Mouse (Mus musculus) spleen, adult 2 months (tissue): Measurements from ENCODE around the gene Cdc40. TPM values are rescaled to one million over a fixed set of nuclear protein-coding genes. Genes with fewer than 3 reads are reported as not detected.

Experiments used
- DNase-seq, 2 experiments: peaks; one replicate each; pipeline versions ENCODE4 v3.0.0 to v3.0.0-alpha.2; 2012 to 2021; ENCODE audit warnings: low spot score in 2 of 2, low read depth in 1 of 2
- H3K27ac ChIP-seq: fragments of 200-500 bp; 2 replicates; pipeline ENCODE4 v1.5.1; 2012; ENCODE audit warnings: low read length, inconsistent platforms; ENCODE audit not compliant: insufficient read depth
- H3K27me3 ChIP-seq: fragments of 200-500 bp; 2 replicates; pipeline ENCODE4 v1.6.1; 2012; ENCODE audit warnings: mild to moderate bottlenecking, moderate library complexity, low read length, inconsistent platforms; ENCODE audit not compliant: control insufficient read depth, insufficient read depth
- H3K36me3 ChIP-seq: fragments of 200-500 bp; 2 replicates; pipeline ENCODE4 v1.6.1; 2012; ENCODE audit warnings: mild to moderate bottlenecking, low read length, inconsistent platforms; ENCODE audit not compliant: control insufficient read depth, insufficient read depth
- H3K4me1 ChIP-seq: fragments of 200-500 bp; 2 replicates; pipeline ENCODE4 v1.6.1; 2011; ENCODE audit warnings: inconsistent platforms; ENCODE audit not compliant: control insufficient read depth, insufficient read depth, insufficient read length
- H3K4me3 ChIP-seq: fragments of 200-500 bp; 2 replicates; pipeline ENCODE4 v1.5.1; 2011; ENCODE audit warnings: mild to moderate bottlenecking, inconsistent platforms; ENCODE audit not compliant: insufficient read depth, insufficient read length; ENCODE audit errors: extremely low read depth
- CTCF ChIP-seq: fragments of 200-500 bp; IDR thresholded peaks from 2 replicates; pipeline ENCODE4 v1.5.1; 2011; ENCODE audit warnings: mild to moderate bottlenecking, inconsistent platforms; ENCODE audit not compliant: insufficient read depth, insufficient read length, insufficient replicate concordance; ENCODE audit errors: extremely low read depth
- POLR2A ChIP-seq: fragments of 200-500 bp; IDR thresholded peaks from 2 replicates; pipeline ENCODE4 v1.6.1; 2011; ENCODE audit warnings: low read depth, low read length, inconsistent platforms
- WGBS: fragments of 180-500 bp; shearing (Covaris S2); methylation state at CpG from one replicate; pipeline ENCODE4 v1.1.7; 2018; 5-methylcytosine and 5-hydroxymethylcytosine counted together
- polyA plus RNA-seq: library from polyadenylated mRNA; depleted of rRNA; stranded (reverse); fragments of >200 nt; gene quantifications from 2 replicates; pipeline ENCODE4 v1.2.3, GENCODE M21; 2012

The Cdc40 gene
- polyA plus RNA-seq, 1 experiment = 13.5 TPM

- TF ChIP-seq CTCF = no peak
- TF ChIP-seq POLR2A = no peak
- DNase-seq = peak in 1 of 2 experiments; percentile 5
- peak overlapping the region; percentile 68 for H3K4me3 ChIP-seq
- no peaks in the 10 kb centered on the region for H3K36me3 ChIP-seq
- peaks cover 10% of the 10 kb centered on the region for H3K4me1 ChIP-seq
- under 1% methylated on average over 82 of the region's 87 CpGs for WGBS
- H3K27me3 ChIP-seq = peaks cover 15% of the 10 kb centered on the region
- H3K27ac ChIP-seq = 0 out of 2 replicates have a peak overlapping the region, but pooled peaks have one; percentile 19
Observed at GRCm38 (mm10) chr10:40883644-40884278, 650 bp upstream of the Cdc40 start.

GRCm38 (mm10) chr10:40882333-40882732 lies 778 bp downstream of the Cdc40 start:
- 8% methylated on average over 9 of the region's 9 CpGs for WGBS
- no peak for DNase-seq
- Histone ChIP-seq H3K27me3 (peaks cover 13% of the 10 kb centered on the region), H3K36me3 (no peaks in the 10 kb centered on the region), H3K4me1 (peaks cover 12% of the 10 kb centered on the region), H3K27ac (peak overlapping the region; percentile 60), H3K4me3 (peak overlapping the region; percentile 98)
- TF ChIP-seq CTCF (no peak), POLR2A (no peak)

- H3K27me3 ChIP-seq = peaks cover 13% of the 10 kb centered on the region
- no peak for DNase-seq
- H3K4me3 ChIP-seq = no peak overlapping the region; the same call in 1 of the 2 replicates
- WGBS = 83% methylated on average over 3 of the region's 3 CpGs
- no peaks in the 10 kb centered on the region for H3K36me3 ChIP-seq
- TF ChIP-seq CTCF (no peak), POLR2A (no peak)
- H3K27ac ChIP-seq = no peak overlapping the region
- peaks cover 12% of the 10 kb centered on the region for H3K4me1 ChIP-seq
Observed at GRCm38 (mm10) chr10:40881236-40881635, 1.9 kb downstream of the Cdc40 start.

- WGBS = 85% methylated on average over 9 of the region's 9 CpGs
- H3K4me3 ChIP-seq = no peak overlapping the region
- no peak for TF ChIP-seq CTCF
- no peak for TF ChIP-seq POLR2A
- peaks cover 12% of the 10 kb centered on the region for H3K4me1 ChIP-seq
- H3K27me3 ChIP-seq = peaks cover 11% of the 10 kb centered on the region
- no peak overlapping the region for H3K27ac ChIP-seq
- H3K36me3 ChIP-seq = no peaks in the 10 kb centered on the region
- no peak for DNase-seq
Observed at GRCm38 (mm10) chr10:40879969-40880368, 3.1 kb downstream of the Cdc40 start.

- Histone ChIP-seq H3K4me3 (no peak overlapping the region), H3K36me3 (no peaks in the 10 kb centered on the region), H3K27me3 (no peaks in the 10 kb centered on the region), H3K27ac (no peak overlapping the region), H3K4me1 (peaks cover 6% of the 10 kb centered on the region; the same call in 1 of the 2 replicates)
- DNase-seq = no peak
- no peak for TF ChIP-seq POLR2A
- no peak for TF ChIP-seq CTCF
- WGBS = 75% methylated on average over 3 of the region's 3 CpGs
Observed at GRCm38 (mm10) chr10:40878246-40878645, 4.9 kb downstream of the Cdc40 start.

GRCm38 (mm10) chr10:40872052-40872451 lies 11.1 kb downstream of the Cdc40 start:
- no peak overlapping the region for H3K4me3 ChIP-seq
- TF ChIP-seq CTCF = no peak
- no peak for TF ChIP-seq POLR2A
- peaks cover 4% of the 10 kb centered on the region; the same call in 1 of the 2 replicates for H3K36me3 ChIP-seq
- no peaks in the 10 kb centered on the region for H3K27me3 ChIP-seq
- H3K4me1 ChIP-seq = no peaks in the 10 kb centered on the region; the same call in 1 of the 2 replicates
- DNase-seq = no peak
- no peak overlapping the region for H3K27ac ChIP-seq
- WGBS = 71% methylated on average over 2 of the region's 2 CpGs

- H3K27me3 ChIP-seq = no peaks in the 10 kb centered on the region
- H3K27ac ChIP-seq = no peak overlapping the region
- no peaks in the 10 kb centered on the region; the same call in 1 of the 2 replicates for H3K4me1 ChIP-seq
- 95% methylated on average over 2 of the region's 2 CpGs for WGBS
- DNase-seq = no peak
- no peak overlapping the region for H3K4me3 ChIP-seq
- no peak for TF ChIP-seq CTCF
- no peak for TF ChIP-seq POLR2A
- peaks cover 4% of the 10 kb centered on the region; the same call in 1 of the 2 replicates for H3K36me3 ChIP-seq
Observed at GRCm38 (mm10) chr10:40871301-40871700, 11.8 kb downstream of the Cdc40 start.
